Mouse (Mus musculus) embryonic fibroblast, embryonic 13.5 days (primary cell): ENCODE data around the gene Aldh3a1.

ENCODE experiments used
- CTCF ChIP-seq: IDR thresholded peaks from 2 replicates; pipeline ENCODE4 v1.5.1; 2011; ENCODE audit warnings: mild to moderate bottlenecking, control low read depth, low read length, moderate library complexity, borderline replicate concordance; ENCODE audit not compliant: insufficient read depth
- POLR2A ChIP-seq: IDR thresholded peaks from 2 replicates; pipeline ENCODE4 v1.6.1; 2011; ENCODE audit warnings: low read depth, mild to moderate bottlenecking, control low read depth, low read length, moderate library complexity

GRCm38 (mm10) chr11:61266551-61267533 is 59.5 kb downstream of the Aldh3a1 start, which contains the start of gene Aldh3a2:
- TF ChIP-seq CTCF (no peak), POLR2A (peak; percentile 98)
